Mouse (Mus musculus): ENCODE data around the gene Ovol3.
"Not testable (repeated sequence)": the region's sequence is repeated elsewhere in the genome, so short reads cannot be mapped to it uniquely, and the experiment has no call there.

Ovol3 gene

DNA sequence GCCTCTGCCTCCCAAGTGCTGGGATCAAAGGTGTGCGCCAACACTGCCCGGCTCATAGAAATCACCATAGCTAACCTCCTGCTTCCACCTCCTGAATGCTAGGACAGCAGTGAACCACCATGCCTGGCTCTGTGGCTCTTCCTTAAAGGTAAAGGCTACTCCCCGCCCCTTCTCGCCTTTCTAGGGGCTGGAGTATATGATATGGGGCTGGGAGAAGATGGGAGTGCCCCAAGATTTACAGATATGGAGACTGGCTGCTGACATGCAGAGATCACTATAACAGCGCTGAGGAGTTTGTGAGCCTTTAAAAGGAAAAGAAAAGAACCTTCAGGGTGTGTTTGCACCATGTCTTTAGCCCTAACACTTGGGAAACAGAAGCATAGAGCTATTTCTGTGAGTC lies 13.3 kb downstream of the Ovol3 start:
- DNase-seq, result no peak

- no peak for DNase-seq
These were observed 14.1 kb downstream of the Ovol3 start for GRCm38 (mm10) chr7:30221433-30221832.

- DNase-seq, result no peak
These were observed 15.5 kb downstream of the Ovol3 start for GRCm38 (mm10) chr7:30220008-30220356.

GRCm38 (mm10) chr7:30219293-30220007 lies 16.1 kb downstream of the Ovol3 start:
- DNase-seq, result peak; percentile 21 to 22

DNA sequence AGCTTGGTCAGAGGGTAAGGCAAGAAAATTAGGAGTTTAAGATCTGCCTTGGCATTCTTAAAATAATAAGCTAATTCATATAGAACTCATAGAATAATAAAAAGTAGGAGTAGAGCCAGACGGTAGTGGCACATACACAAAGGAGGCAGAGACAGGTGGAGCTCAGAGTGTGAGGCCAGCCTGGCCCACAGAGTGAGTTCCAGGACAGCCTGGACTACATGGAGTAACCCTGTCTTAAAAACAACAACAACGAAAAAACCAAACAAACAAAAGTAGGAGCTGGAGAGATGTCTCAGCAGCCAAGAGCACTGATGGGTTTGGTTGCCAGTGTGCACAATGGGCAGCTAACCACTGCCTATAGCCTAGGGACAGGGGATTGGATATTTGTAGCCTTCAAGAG lies 18.2 kb downstream of the Ovol3 start:
- no peak for DNase-seq

GRCm38 (mm10) chr7:30216723-30217151 lies 18.8 kb downstream of the Ovol3 start:
- peak; percentile 81 to 82 for DNase-seq

GRCm38 (mm10) chr7:30215875-30216274 lies 19.6 kb downstream of the Ovol3 start:
- DNase-seq, result no peak

DNA sequence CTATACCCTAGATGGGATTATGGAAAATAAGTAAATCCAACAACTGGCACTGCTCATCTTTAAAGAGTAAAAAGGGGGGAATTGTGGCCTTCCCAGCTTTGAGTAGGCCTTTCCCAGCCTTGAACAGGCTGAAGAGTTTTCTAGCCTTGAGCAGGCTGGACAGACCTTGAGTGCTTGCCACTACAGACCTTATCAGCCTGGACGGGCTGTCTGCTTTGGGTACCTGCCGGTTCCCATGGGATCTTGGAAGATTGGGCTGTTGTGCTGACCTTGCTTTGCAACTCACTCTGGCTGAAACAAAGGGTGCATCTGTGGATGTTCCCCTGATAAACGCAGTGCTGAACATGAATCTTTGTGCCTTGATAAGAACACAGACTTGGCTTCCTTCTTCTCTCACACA lies 21.6 kb downstream of the Ovol3 start:
- no peak for DNase-seq

GRCm38 (mm10) chr7:30211025-30211424 lies 24.5 kb downstream of the Ovol3 start:
- no peak for DNase-seq

DNA sequence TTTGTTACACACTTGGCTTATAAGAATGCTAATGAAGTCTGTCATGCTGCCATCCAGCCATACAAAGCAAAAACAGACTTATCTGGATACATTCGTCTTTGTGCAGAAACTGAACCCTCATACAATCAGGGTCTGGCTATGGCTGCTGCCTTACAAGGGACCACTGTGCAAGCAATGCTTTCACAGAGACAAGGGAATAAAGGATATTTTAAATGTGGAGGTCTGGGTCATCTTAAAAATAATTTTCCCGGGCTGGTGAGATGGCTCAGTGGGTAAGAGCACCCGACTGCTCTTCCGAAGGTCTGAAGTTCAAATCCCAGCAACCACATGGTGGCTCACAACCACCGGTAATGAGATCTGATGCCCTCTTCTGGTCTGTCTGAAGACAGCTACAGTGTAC lies 29.2 kb downstream of the Ovol3 start:
- not testable (repeated sequence) for DNase-seq

DNA sequence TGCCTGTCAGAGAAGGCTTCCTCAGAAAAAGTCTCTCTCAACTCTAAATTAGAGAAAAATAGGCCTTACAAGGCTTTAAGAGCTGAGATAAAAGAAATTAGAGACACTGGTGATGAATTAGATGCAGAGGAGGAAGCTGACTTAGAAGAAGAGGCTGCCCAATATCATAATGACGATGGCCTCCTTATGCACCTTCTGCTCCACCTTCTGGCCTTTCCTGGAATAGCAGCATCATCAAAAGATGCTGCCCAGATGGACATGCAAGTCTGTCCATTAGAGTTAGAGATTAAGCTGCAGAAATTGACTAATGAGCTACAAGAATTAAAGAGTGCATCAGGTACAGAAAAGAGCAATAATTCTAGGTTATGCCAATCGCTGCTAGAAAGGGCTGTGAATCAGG lies 30.1 kb downstream of the Ovol3 start:
- peak; percentile 73 to 74 for DNase-seq

DNA sequence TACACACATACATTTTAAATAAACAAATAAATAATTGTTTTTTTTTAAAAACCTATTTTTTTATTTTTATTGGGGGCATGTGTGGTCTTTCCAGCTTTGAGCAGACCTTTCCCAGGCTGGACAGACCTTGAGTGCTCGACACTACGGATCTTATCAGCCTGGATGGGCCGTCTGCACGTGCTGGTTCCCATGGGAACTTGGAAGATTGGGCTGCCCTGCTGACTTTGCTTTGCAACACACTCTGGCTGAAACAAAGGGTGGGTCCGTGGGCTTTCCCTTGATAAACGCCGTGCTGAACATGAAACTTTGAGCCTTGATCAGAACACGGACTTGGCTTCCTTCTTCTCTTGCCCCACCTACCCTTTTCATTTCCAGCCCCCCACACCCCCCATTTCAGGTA lies 31.1 kb downstream of the Ovol3 start:
- DNase-seq, result no peak

DNA sequence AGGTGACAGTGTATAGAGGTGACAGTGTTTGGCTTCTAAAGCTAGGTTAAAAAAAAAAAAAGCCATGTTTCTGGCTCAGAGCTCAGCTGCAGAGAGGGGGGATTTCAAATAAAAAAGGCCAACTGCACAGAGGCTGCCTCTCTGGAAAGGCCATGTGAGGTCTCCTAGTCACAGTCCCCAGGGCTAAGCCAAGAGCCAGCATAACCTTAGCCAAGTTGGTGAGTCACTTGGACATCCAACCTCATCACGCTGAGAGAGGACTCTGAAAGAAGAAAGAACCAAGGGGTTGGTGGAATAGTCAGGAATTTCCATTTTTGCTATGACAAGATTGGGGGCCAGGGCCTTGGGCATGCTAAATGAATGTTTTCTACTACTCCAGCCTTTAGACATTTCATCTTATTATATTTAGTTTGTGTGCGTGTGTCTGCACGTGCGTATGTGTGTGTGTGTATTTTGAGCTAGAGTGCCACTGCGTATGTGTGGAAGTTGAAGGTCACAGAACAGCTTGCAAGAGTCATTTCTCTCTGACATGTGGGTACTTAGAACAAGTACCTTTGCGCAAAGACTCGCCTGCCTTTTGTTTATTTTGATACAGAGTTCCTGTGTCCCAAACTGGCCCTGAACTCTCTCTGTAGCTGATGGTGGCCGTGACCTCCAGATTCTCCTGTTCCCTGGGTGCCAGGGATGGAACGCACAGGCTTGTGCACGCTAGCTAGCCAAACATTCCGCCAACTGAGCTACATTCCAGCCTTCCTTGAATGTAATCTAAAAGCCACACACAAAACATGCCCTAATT lies 32.4 kb downstream of the Ovol3 start:
- DNase-seq, result no peak

- not testable (repeated sequence) for DNase-seq
These were observed 34.9 kb downstream of the Ovol3 start for GRCm38 (mm10) chr7:30200661-30201060.

DNA sequence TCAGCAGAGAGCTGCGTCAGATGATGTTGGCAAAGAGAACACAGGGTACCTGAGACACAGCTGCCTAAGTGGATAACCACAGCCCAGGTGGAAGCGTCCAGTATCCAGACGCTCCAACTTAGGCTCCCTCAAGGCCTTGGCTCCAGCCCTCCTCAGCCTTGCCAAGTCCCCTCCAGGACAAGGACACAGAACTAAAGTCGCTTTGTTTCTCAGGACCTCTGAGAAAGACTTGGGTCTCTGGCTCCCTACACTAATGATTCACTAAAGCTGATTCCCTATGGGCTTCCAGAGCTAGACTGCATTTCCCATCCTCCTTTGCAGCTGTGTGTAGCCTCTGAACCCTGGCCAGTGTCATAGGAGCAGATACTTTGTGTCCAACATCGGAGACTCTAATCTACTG lies 35.3 kb downstream of the Ovol3 start:
- no peak for DNase-seq

- DNase-seq, result no peak
These were observed 35.9 kb downstream of the Ovol3 start for GRCm38 (mm10) chr7:30199498-30200139.

DNA sequence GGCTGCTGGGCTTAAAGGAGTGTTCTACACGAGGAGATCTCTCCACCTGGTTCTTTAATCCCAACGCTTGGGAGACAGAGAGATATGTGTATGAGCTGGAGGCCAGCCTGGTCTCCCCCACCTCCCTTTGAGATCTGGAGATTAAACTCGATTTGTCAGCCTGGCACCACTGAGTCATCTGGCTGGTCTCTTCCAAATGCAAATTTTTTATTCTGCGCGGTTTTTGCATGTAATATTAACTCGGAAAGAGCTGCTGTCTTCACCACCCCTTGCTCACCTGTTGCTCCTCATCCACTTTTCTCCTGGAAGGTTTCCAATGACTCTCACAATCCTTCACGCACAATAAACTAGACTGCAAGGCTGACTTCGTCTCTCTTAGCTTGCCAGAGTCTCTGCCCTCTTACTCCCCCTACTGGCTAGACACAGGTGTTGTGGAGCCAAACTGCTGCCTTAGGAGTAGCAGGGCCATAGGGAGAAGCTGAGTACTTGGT lies 37.0 kb downstream of the Ovol3 start, which contains the start of gene Capns1:
Gene Capns1, minus strand, starts transcription at position 331 of the 491 bp plus-strand sequence.
- DNase-seq, result peak; percentile 71 to 73

- DNase-seq, result no peak
These were observed 37.9 kb downstream of the Ovol3 start for GRCm38 (mm10) chr7:30197592-30198129.

DNA sequence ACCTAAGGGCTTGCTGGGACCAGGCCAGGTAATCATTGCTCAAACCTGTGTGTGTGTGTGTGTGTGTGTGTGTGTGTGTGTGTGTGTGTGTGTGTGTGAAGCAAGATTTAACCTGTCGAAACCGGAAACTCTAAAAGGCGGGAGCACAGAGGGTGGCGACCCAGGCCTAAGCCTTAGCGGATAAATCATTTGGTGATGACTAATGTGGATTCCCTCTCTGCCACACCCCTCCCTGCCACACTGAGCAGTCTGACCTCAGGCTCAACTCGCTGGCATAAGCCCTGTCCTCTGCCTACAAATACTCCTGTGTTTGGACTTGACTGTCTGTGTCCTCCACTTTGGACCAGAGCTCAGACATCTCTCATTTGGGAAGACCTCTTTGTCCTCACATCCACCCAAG lies 39.4 kb downstream of the Ovol3 start:
- DNase-seq, result no peak

GRCm38 (mm10) chr7:30195461-30195860 lies 40.1 kb downstream of the Ovol3 start:
- no peak for DNase-seq

- peak; percentile 96 for DNase-seq
These were observed 40.6 kb downstream of the Ovol3 start for GRCm38 (mm10) chr7:30194884-30195283.

DNA sequence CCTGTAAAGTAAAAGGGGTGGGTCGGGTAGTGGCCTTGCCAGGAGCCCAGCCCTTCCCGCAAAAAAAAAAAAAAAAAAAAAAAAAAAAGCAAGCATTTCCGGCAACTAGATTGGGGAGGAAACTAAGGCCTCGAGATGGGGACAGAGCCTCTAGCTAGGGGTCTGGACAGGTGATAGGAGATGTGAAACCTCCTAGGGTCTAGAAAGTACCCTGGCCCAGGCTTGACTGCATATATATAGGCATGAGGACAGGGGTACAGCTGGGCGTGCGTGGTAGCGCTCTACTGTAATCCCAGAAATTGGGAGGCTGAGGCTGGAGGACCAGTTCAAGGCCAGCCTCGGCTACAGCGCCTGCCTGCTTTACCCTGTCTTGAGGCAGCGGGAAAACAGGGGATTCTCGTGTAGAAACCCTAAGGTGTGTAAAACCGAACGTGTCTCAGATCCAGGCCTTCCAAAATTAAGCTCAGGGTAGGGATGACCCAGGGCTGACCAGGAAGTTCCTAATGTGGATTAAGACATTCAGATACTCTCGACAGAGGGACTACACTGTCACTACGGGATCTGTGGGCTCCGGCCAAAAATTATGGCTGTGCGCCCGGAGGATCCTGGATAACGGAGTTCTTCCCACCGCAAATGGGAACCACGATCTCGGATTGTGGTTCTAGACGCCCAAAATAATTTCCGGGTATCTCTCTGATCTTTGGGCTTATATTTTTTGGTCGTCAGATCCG lies 41.3 kb downstream of the Ovol3 start:
- peak; percentile 31 to 34 for DNase-seq
